Mouse (Mus musculus) stomach, postnatal 0 days (tissue): ENCODE results near the gene Gpr15.
A peak's percentile ranks its signal among the peaks of the same experiment; 100 is the strongest.

Source experiments
- CTCF ChIP-seq: IDR thresholded peaks from 2 replicates; pipeline ENCODE4 v1.5.1; 2016; ENCODE audit warnings: antibody characterized with exemption, low read depth, mild to moderate bottlenecking, moderate library complexity
- EP300 ChIP-seq: optimal IDR thresholded peaks from 2 replicates; pipeline ENCODE3; 2016; ENCODE audit warnings: antibody characterized with exemption

DNA sequence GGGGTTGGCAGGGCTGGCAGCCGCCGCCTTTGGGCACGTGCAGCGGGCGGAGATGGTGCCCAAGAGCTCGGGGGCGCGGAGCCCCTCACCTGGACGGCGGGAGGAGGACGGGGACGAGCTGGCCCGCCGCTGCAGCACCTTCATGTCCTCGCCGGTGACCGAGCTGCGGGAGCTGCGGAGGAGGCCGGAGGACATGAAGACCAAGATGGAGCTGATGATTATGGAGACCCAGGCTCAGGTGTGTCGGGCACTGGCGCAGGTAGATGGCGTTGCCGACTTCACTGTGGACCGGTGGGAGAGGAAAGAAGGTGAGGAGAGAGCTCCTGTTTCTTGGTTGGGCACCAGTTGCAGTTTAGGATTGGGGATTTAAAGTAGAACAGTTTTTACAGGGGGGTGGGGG, 48.2 kb downstream of the Gpr15 start:
- TF ChIP-seq CTCF (peak; percentile 50), EP300 (no peak)
